Mouse (Mus musculus) neural tube, postnatal 0 days (tissue): ENCODE results near the gene Gm44502. TPM values are rescaled to one million over a fixed set of nuclear protein-coding genes. Genes with fewer than 3 reads are reported as not detected.

Experiments used
- polyA plus RNA-seq: library from polyadenylated mRNA; unstranded; fragments of >200 nt; fragmentation: Nextera tagmentation; extraction: Ambion mirVana; gene quantifications from 2 replicates; pipeline ENCODE4 v1.2.1, GENCODE M21; 2015

Gene Gm44502
- not detected in 2 replicates for polyA plus RNA-seq

DNA sequence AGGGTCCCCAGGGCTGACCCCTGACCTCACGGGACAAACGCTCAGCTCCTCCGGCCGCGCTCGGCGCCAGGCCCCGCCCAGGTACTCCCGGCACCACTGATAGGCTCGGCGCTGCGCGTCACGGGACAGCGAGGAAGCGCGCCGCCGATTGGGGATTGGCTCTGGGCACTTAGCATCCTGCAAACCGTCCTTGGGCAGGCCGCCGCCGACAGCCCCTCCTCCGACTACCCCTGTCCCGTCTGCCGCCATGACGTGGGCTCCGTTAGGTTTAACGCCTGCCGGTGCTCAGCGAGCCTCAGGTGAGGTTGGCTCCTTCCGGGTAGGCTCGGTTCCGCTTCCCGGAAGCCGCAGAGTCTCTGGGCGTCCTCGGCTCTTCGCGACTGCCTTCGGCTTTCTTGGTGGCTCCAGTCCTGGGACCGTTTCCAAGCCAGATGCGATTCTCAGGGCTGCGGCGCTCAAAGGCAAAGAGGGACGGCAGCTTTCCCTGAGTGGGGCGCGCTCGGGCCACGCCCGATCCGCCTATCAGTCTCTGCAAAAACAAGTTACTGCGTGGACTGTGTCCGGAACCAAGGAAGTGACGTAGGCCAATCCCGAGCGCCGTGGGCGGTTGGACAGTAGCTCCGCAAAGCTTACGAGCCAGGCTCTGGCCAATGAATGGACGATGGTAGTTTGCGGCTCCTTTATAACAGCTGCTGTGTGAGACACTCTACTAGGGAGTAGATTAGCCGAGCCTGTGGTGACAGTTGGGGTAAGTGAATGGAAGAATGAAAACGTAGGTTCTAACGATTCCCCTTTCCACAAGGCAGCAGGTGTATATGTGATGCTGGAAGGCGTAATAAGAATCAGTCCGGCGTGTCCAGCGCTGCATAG lies at the start of gene Gm44502, which contains the start of the genes C730034F03Rik and Chkb:
TSS of gene Gm44502 (minus strand) at position 345 of the 870 bp plus-strand sequence.
TSS of gene C730034F03Rik (plus strand) at position 238 of the 870 bp plus-strand sequence.
TSS of gene Chkb (minus strand) at position 557 of the 870 bp plus-strand sequence.

DNA sequence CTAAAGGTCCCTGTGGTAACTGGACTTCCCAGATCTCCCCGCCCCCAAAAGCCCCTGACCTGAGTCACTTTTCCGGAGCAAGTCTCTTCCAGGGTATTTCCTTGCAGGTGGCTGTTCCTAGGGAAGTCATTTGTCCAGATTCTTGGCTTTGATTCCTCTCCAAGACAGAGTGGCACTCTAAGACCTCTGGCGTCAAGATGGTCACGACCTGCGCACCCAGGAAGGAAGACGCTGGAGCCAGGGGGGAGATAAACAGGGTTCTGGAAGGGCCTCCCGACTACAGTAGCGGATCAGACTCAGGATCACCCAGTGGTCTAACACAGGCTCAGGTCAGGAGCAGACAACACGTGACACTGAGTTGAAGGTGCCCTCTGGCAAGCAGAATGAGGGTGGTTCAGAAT lies 47.6 kb upstream of the Gm44502 start, which contains the start of gene Arsa:
TSS of gene Arsa (minus strand) at position 335 of the 401 bp plus-strand sequence.

GRCm38 (mm10) chr15:89453865-89454478 lies 24.5 kb upstream of the Gm44502 start, which contains the start of gene Mapk8ip2:
Gene Mapk8ip2 (plus strand): TSS chr15:89453913.

DNA sequence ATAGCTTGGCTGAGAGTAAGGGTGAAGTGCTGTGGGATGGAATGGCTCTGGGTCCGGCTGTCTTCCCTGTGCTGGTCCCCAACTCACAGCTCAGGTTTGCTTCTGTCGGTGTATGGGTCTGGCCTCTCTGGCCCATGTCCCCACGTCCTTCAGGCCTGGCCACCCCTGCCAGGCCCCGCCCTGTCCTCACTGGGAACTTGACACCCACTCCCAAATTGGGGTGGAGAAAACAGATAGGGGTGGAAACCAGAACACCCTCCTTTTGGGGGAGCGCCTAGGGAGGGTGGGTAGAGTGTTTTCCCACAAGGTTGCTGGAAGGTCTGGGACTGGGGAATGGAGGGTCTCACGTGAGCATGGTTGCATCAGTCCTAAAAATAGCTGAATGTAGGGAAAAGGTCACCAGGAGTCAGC lies 3.8 kb downstream of the Gm44502 start, which contains the start of gene Cpt1b:
TSS of gene Cpt1b (minus strand) at position 153 of the 411 bp plus-strand sequence.

DNA sequence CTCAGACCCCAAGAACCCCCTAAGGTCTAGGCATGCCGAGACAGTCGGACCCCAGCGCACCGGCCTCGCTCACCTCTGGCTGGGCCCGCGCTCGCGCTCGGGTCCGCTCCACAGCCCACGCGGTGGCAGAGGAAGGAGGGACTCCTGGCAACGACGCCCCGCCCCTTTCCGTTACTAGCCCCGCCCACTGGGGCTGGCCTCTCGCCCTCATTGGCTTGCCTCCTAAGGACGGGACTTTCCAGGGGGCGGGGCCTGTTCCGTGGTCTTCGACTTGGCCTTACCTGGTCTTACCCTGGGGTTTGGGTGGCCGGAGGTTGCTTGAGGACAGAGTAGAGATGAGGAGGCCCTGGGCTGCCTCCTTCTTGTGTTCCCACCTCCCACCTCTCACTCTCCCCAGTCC lies 19.4 kb downstream of the Gm44502 start, which contains the start of gene Syce3:
TSS of gene Syce3 (minus strand) at position 386 of the 400 bp plus-strand sequence.

DNA sequence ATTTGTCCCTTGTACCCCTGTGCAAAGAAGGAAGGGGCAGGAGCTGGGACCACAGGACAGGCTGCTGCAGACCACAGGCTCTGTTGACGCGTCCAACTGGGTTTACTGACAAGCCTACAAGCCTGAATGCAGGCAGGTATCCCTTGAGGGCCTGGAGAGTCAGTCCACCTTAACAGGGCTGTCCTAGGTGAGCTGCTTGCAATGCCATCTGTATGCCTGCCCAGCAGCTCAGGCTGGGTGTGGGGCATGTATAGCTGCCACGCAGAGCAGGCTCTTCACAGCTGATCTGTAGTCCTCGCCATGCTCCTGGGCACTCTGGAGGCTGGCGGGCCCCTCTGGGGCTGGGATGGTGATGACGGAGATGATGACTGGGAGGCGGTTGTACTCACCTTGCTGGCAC lies 44.9 kb downstream of the Gm44502 start, which contains the start of gene Klhdc7b:
TSS of gene Klhdc7b (plus strand) at position 301 of the 400 bp plus-strand sequence.

DNA sequence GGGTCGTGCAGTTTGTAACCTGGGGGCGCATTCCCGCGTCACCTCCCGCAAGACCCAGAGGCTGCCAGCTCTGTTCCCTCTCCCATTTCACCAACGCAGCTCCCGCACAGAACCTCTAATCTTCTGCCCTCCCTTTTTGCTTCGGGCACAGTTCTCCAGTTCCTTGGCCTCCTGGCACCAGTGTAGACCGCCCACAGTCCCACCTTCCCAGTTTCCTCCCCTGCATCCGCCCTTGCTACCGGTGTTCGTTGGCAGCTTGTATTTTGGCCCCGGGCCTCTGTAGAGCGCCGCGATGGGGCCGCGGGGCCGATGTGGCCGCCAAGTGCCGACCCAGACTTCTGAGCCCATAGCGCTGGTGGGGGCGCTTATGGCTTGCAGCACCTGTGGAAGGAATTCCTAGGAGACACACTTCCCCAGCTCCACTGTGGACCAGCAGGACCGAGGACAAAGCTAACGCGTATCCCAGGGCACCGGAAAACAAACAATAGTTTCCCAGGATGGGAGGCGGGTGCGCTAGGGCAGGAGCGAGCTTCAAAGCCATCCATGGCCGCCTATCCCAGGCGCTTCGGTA lies 50.6 kb downstream of the Gm44502 start, which contains the start of gene Odf3b:
TSS of gene Odf3b (minus strand) at position 452 of the 571 bp plus-strand sequence.

DNA sequence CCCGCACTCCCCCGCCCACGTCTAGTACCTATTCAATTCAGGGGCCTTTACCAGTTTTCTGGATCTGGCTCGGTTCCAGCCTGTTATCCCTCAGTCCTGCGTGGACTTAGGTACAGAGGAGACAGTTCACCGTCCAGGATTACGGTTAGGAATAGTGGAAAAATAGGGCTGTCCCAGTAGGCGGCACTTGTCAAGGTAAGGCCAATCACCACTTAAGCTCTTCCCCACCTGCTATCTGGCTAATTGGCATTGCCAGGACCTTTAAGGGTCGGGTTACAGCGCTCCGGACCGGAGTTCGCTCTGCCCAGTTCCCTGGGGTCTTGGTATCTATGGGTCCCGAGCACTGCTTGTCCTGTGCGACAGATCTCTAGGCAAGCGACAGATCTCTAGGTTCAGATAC lies 52.5 kb downstream of the Gm44502 start, which contains the start of gene Tymp:
TSS of gene Tymp (minus strand) at position 83 of the 400 bp plus-strand sequence.

DNA sequence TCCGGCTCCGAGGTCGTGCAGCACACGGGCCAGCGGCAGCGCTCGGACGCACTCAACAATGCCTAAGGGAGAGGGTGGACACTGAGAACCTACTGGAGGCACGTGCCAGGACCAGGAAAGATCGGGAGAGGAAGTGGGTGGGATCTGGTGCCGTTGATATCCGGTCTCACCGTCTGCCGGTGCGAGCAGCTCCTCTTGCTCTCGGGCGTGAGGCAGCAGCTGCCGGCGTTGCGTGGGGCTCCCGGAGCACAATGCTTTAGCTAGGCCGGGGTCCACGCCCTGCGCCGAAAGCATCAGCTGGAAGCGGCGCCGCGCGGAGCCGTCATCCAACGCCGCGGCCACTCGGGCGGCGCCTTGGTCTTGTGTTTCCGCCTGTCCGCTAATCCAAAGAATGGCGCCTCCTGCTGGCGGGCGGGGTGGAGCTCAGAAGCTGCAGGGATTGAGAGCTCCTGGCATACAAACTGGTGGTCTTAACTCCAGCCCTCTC lies 55.7 kb downstream of the Gm44502 start, which contains the start of gene Sco2:
TSS of gene Sco2 (minus strand) at position 85 of the 487 bp plus-strand sequence.

Other genes starting within 250 kb of the Gm44502 start
- gene Plxnb2, start 248.9 kb downstream of the Gm44502 start, polyA plus RNA-seq: 40.8 and 51.5 TPM in 2 replicates
- 58.4 and 74.1 TPM in 2 replicates for gene Dennd6b, start 233.2 kb downstream of the Gm44502 start, polyA plus RNA-seq
- gene Ppp6r2, start 218.1 kb downstream of the Gm44502 start, polyA plus RNA-seq: 65.8 and 68.3 TPM in 2 replicates
- gene Sbf1, start 114.4 kb downstream of the Gm44502 start, polyA plus RNA-seq: 74.8 and 96.2 TPM in 2 replicates
- not detected in 2 replicates for gene Adm2, start 107.0 kb downstream of the Gm44502 start, polyA plus RNA-seq
- gene Miox, start 95.3 kb downstream of the Gm44502 start, polyA plus RNA-seq: not detected in 2 replicates
- 28.3 and 29.6 TPM in 2 replicates for gene Lmf2, start 74.0 kb downstream of the Gm44502 start, polyA plus RNA-seq
- 76.3 and 87.7 TPM in 2 replicates for gene Ncaph2, start 74.0 kb downstream of the Gm44502 start, polyA plus RNA-seq
- gene Sco2, start 55.9 kb downstream of the Gm44502 start, polyA plus RNA-seq: 22.7 and 27.6 TPM in 2 replicates
- gene Tymp, start 52.7 kb downstream of the Gm44502 start, polyA plus RNA-seq: 1.7 and 3.0 TPM in 2 replicates
- 9.3 and 9.6 TPM in 2 replicates for gene Odf3b, start 50.4 kb downstream of the Gm44502 start, polyA plus RNA-seq
- 0.06 TPM in 1 of 2 replicates, not detected in the other for gene Klhdc7b, start 44.8 kb downstream of the Gm44502 start, polyA plus RNA-seq
- not detected in 2 replicates for gene Syce3, start 19.2 kb downstream of the Gm44502 start, polyA plus RNA-seq
- 1.5 and 1.7 TPM in 2 replicates for gene Cpt1b, start 3.8 kb downstream of the Gm44502 start, polyA plus RNA-seq
- gene C730034F03Rik, start 107 bp downstream of the Gm44502 start, polyA plus RNA-seq: 4.9 and 6.1 TPM in 2 replicates
- gene Chkb, start 212 bp upstream of the Gm44502 start, polyA plus RNA-seq: 86.6 and 91.5 TPM in 2 replicates
- 67.5 and 73.2 TPM in 2 replicates for gene Mapk8ip2, start 24.2 kb upstream of the Gm44502 start, polyA plus RNA-seq
- 26.3 and 32.1 TPM in 2 replicates for gene Arsa, start 47.7 kb upstream of the Gm44502 start, polyA plus RNA-seq
- 8.5 and 10.7 TPM in 2 replicates for gene Shank3, start 69.9 kb upstream of the Gm44502 start, polyA plus RNA-seq
- gene Acr, start 138.6 kb upstream of the Gm44502 start, polyA plus RNA-seq: 1.1 and 1.9 TPM in 2 replicates
- gene Rabl2, start 162.2 kb upstream of the Gm44502 start, polyA plus RNA-seq: 69.5 and 76.9 TPM in 2 replicates